ENCODE assay signal across 8 mouse cellular contexts in genomic region chr3:37203984-37204428, GRCm38 (mm10). TPM values are rescaled to one million over a fixed set of nuclear protein-coding genes. Genes with fewer than 3 reads are reported as not detected.
A peak's percentile ranks its signal among the peaks of the same experiment; 100 is the strongest.
DNase-seq lines count a peak whose midpoint lies in the region; ATAC-seq and TF ChIP-seq lines count a peak whose summit lies in the region.

No protein-coding gene starts in this region.

- TF ChIP-seq CTCF in cortical plate, adult 2 months (IDR thresholded peaks at IDR 0.05; ENCODE audit: extremely low read depth, insufficient read depth, low read length) = peak; percentile 79

- no peaks in the 10 kb centered on the region for H3K9me3 ChIP-seq in megakaryocyte, embryonic 14.5 days

- peak; percentile 74 for ATAC-seq in activated CD4-positive, CD25-positive, alpha-beta regulatory T cell, adult 4 months

- no peak overlapping the region for H3K27ac ChIP-seq in cortical plate, adult 2 months (ENCODE audit: insufficient read depth, low read length)

- no peaks in the 10 kb centered on the region for H3K36me3 ChIP-seq in megakaryocyte, embryonic 14.5 days (replicated peaks; ENCODE audit: low read length)

- H3K27me3 ChIP-seq in megakaryocyte, embryonic 14.5 days (replicated peaks) = peaks cover 13% of the 10 kb centered on the region

- DNase-seq in gastrocnemius, adult 8-10 months (ENCODE audit: low spot score in 2 of 2) = peak; percentile 27 to 37
- peak; percentile 82 for DNase-seq in hindlimb bud, embryonic 11.5 days (ENCODE audit: extremely low spot score, low read depth, low spot score)
- DNase-seq in left cerebral cortex, adult 8-10 months (ENCODE audit: low spot score in 2 of 2) = peak; percentile 28 to 61
- DNase-seq in right cerebral cortex, postnatal 10 days (ENCODE audit: low spot score in 2 of 2) = peak; percentile 85 to 90
- DNase-seq in urinary bladder, postnatal 25 days (ENCODE audit: low spot score) = peak; percentile 80

- H3K4me1 ChIP-seq in cortical plate, adult 2 months (ENCODE audit: control insufficient read depth, insufficient read depth, low read length) = no peaks in the 10 kb centered on the region
- peaks cover 53% of the 10 kb centered on the region for H3K4me1 ChIP-seq in megakaryocyte, embryonic 14.5 days

- TF ChIP-seq POLR2A in cortical plate, adult 2 months (IDR thresholded peaks at IDR 0.05; ENCODE audit: extremely low read depth, insufficient read depth, low read length) = no peak

- peak overlapping the region; percentile 40 for H3K4me3 ChIP-seq in cortical plate, adult 2 months (ENCODE audit: insufficient read depth, low read length)
- H3K4me3 ChIP-seq in megakaryocyte, embryonic 14.5 days (replicated peaks) = peak overlapping the region; percentile 91

RNA-seq across cellular contexts. Expression of gene Il21, which starts 28.4 kb away (rescaled TPM):
- under 1 TPM; 0.45 to 0.73 TPM for polyA plus RNA-seq in activated CD4-positive, CD25-positive, alpha-beta regulatory T cell, adult 4 months (2017; shearing (Covaris generic))
- 0.08 TPM in 1 of 2 replicates, not detected in the other for polyA plus RNA-seq in cortical plate, adult 2 months (2012; rRNA removed)
- total RNA-seq in gastrocnemius, adult 8-10 months (2022) = not detected
- total RNA-seq in left cerebral cortex, adult 8-10 months (2022) = under 1 TPM in 3 of 4 experiments, not detected in 1; 0.11 to 0.54 (median 0.12) TPM
- polyA plus RNA-seq in megakaryocyte, embryonic 14.5 days (2012; ENCODE audit: insufficient read depth, low replicate concordance) = not detected in 2 replicates

Comparison
In these comparisons a context has a peak if more than half of its experiments do, and no peak if none do; other contexts are left out.
1. DNase-seq: peak in every context shown above with its lines; median percentile 88 in right cerebral cortex, postnatal 10 days; 82 in hindlimb bud, embryonic 11.5 days; 80 in urinary bladder, postnatal 25 days; 44 in left cerebral cortex, adult 8-10 months; 32 in gastrocnemius, adult 8-10 months.